ENCODE assay signal across 23 mouse cellular contexts in the genomic region with DNA sequence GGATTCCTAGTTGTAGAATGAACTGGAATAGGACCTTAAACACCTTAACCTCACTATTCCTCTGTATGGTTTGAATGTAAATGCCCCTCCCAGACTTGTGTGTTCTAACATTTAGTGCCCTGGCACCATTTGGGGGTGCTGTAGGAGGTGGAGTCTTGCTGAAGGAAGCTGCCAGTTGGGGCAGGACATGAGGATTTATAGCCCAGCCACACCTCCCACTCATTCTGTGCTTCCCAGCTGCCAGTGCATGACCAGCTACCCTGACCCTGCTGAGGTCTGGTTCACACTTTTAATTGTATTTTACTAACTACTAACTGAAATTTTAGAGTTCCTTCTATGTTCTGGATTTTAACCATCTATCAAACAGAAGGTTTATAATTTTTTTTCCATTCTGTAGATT.
"Had no signal": no experiment of that assay in that cellular context is flagged by ENCODE, and none has a peak within 500 bp of the region (broad histone marks: within the 10 kb centered on the region; RNA-seq: fewer than 3 reads in every experiment).

No protein-coding gene starts in this region.

- H3K4me2 ChIP-seq: heart, embryonic 11.5 days; heart, embryonic 13.5 days; heart, embryonic 15.5 days; hindbrain, embryonic 13.5 days; hindbrain, embryonic 15.5 days; limb, embryonic 13.5 days; limb, embryonic 15.5 days; liver, embryonic 12.5 days had no signal

- H3K4me1 ChIP-seq: heart, embryonic 13.5 days; heart, embryonic 15.5 days; hindbrain, embryonic 13.5 days; hindbrain, embryonic 15.5 days; limb, embryonic 13.5 days; limb, embryonic 15.5 days had no signal

- H3K27ac ChIP-seq: heart, embryonic 13.5 days; heart, embryonic 15.5 days; hindbrain, embryonic 13.5 days; hindbrain, embryonic 15.5 days; hindbrain, postnatal 0 days; limb, embryonic 13.5 days; limb, embryonic 15.5 days; liver, embryonic 12.5 days; liver, embryonic 14.5 days had no signal

- H3K9ac ChIP-seq: forebrain, postnatal 0 days; heart, embryonic 13.5 days; heart, embryonic 15.5 days; hindbrain, embryonic 13.5 days; hindbrain, embryonic 15.5 days; limb, embryonic 13.5 days; limb, embryonic 15.5 days; liver, embryonic 12.5 days; liver, embryonic 14.5 days had no signal

- H3K36me3 ChIP-seq: heart, embryonic 15.5 days; liver, embryonic 12.5 days had no signal

- H3K27me3 ChIP-seq: heart, embryonic 13.5 days; heart, embryonic 15.5 days; hindbrain, embryonic 13.5 days; hindbrain, embryonic 15.5 days; limb, embryonic 13.5 days; limb, embryonic 15.5 days; liver, embryonic 12.5 days had no signal

- H3K4me3 ChIP-seq: heart, embryonic 13.5 days; heart, embryonic 15.5 days; hindbrain, embryonic 13.5 days; hindbrain, embryonic 15.5 days; limb, embryonic 13.5 days; limb, embryonic 15.5 days; liver, embryonic 12.5 days had no signal

- H3K9me3 ChIP-seq: heart, embryonic 13.5 days; heart, embryonic 15.5 days; hindbrain, embryonic 13.5 days; hindbrain, embryonic 15.5 days; limb, embryonic 13.5 days; limb, embryonic 15.5 days; liver, embryonic 12.5 days had no signal

- DNase-seq: forebrain, postnatal 0 days; gastrocnemius, postnatal 14 days; gastrocnemius, postnatal 36 days; heart, adult 18-20 months; heart, postnatal 14 days; heart, postnatal 36 days; kidney, adult 8-10 months; kidney, postnatal 10 days; kidney, postnatal 25 days; layer of hippocampus, adult 9-11 months; layer of hippocampus, postnatal 36 days; left cerebral cortex, postnatal 4 days had no signal

- ATAC-seq: forebrain, postnatal 0 days; hindbrain, postnatal 0 days; intestine, embryonic 16.5 days; liver, embryonic 12.5 days had no signal
